Mouse (Mus musculus): ENCODE measurements at regions not wholly inside any gene's neighbourhood (a gene's known extent, or its start where the extent isn't known, plus 50 kb on each side); places are given as distances from the start of the nearest gene placed in this dataset.

- TF ChIP-seq CTCF (IDR thresholded peaks at IDR 0.05) (peak; percentile 49), EP300 (IDR thresholded peaks at IDR 0.05) (no peak)
Observed at GRCm38 (mm10) chr2:47945061-47945460, 868.8 kb upstream of the Acvr2a start.

Measured in lung, postnatal 0 days (tissue).